Mouse (Mus musculus) kidney, adult 2 months (tissue): ENCODE measurements around the gene Itgam.

ENCODE experiments used
- CTCF ChIP-seq: fragments of 200-500 bp; conservative IDR thresholded peaks from 2 replicates; pipeline ENCODE4 v1.5.1; 2011; ENCODE audit warnings: low read depth, mild to moderate bottlenecking, control low read depth, low read length, moderate library complexity, mixed read lengths; ENCODE audit not compliant: insufficient read depth, insufficient read length
- POLR2A ChIP-seq: fragments of 200-500 bp; IDR thresholded peaks from one replicate; pipeline ENCODE4 v1.6.1; 2011; ENCODE audit warnings: low read depth, low read length, control low read depth

- TF ChIP-seq CTCF (no peak), POLR2A (no peak)
Measured at GRCm38 (mm10) chr7:128032290-128032988, 30.0 kb upstream of the Itgam start.
